Mouse (Mus musculus) embryonic fibroblast, embryonic 13.5 days (primary cell): ENCODE measurements at regions not wholly inside any gene's neighbourhood (a gene's known extent, or its start where the extent isn't known, plus 50 kb on each side); places are given as distances from the start of the nearest gene placed in this dataset.
A peak's percentile ranks its signal among the peaks of the same experiment; 100 is the strongest.

Source experiments
- H3K27ac ChIP-seq: 2 replicates; pipeline ENCODE4 v1.5.1; 2012; ENCODE audit warnings: low read length, control low read depth, inconsistent platforms; ENCODE audit not compliant: insufficient read depth
- H3K4me1 ChIP-seq: 2 replicates; pipeline ENCODE4 v1.6.1; 2011; ENCODE audit warnings: low read length; ENCODE audit not compliant: control insufficient read depth, insufficient read depth
- H3K4me3 ChIP-seq: 2 replicates; pipeline ENCODE4 v1.5.1; 2011; ENCODE audit warnings: mild to moderate bottlenecking, control low read depth, low read length; ENCODE audit not compliant: insufficient read depth
- CTCF ChIP-seq: IDR thresholded peaks from 2 replicates; pipeline ENCODE4 v1.5.1; 2011; ENCODE audit warnings: mild to moderate bottlenecking, control low read depth, low read length, moderate library complexity, borderline replicate concordance; ENCODE audit not compliant: insufficient read depth
- POLR2A ChIP-seq: IDR thresholded peaks from 2 replicates; pipeline ENCODE4 v1.6.1; 2011; ENCODE audit warnings: low read depth, mild to moderate bottlenecking, control low read depth, low read length, moderate library complexity

GRCm38 (mm10) chr5:91198620-91199019 is 59.2 kb downstream of the Areg start:
- TF ChIP-seq POLR2A: no peak
- peak; percentile 46; the same call in 1 of the 2 replicates for TF ChIP-seq CTCF
- no peak overlapping the region for H3K27ac ChIP-seq

GRCm38 (mm10) chr5:91200448-91200847 is 61.0 kb downstream of the Areg start:
- Histone ChIP-seq H3K4me1 (no peaks in the 10 kb centered on the region), H3K4me3 (no peak overlapping the region), H3K27ac (no peak overlapping the region)
- TF ChIP-seq CTCF (no peak), POLR2A (no peak)

More at GRCm38 (mm10) chr5:91198620-91199019, 59.2 kb downstream of the Areg start:
- Histone ChIP-seq H3K4me3 (no peak overlapping the region), H3K4me1 (peaks cover 5% of the 10 kb centered on the region)

- TF ChIP-seq POLR2A: no peak
- TF ChIP-seq CTCF: no peak
- H3K27ac ChIP-seq: no peak overlapping the region
- peaks cover 4% of the 10 kb centered on the region; the same call in 1 of the 2 replicates for H3K4me1 ChIP-seq
- no peak overlapping the region for H3K4me3 ChIP-seq
Measured at GRCm38 (mm10) chr5:91204225-91205005, 65.0 kb downstream of the Areg start.

- peaks cover 4% of the 10 kb centered on the region; the same call in 1 of the 2 replicates for H3K4me1 ChIP-seq
- no peak overlapping the region for H3K4me3 ChIP-seq
- H3K27ac ChIP-seq: no peak overlapping the region
- TF ChIP-seq CTCF (no peak), POLR2A (no peak)
Measured at GRCm38 (mm10) chr5:91205350-91205880, 66.0 kb downstream of the Areg start.

GRCm38 (mm10) chr5:91206569-91207490 is 67.4 kb downstream of the Areg start:
- no peak for TF ChIP-seq POLR2A
- TF ChIP-seq CTCF: no peak
- no peak overlapping the region for H3K4me3 ChIP-seq
- 0 out of 2 replicates have a peak overlapping the region, but pooled peaks have one; percentile 14 for H3K27ac ChIP-seq
- peaks cover 4% of the 10 kb centered on the region; the same call in 1 of the 2 replicates for H3K4me1 ChIP-seq

- H3K27ac ChIP-seq: no peak overlapping the region
- H3K4me1 ChIP-seq: no peaks in the 10 kb centered on the region
- no peak for TF ChIP-seq CTCF
- TF ChIP-seq POLR2A: no peak
- H3K4me3 ChIP-seq: no peak overlapping the region
Measured at GRCm38 (mm10) chr5:91220174-91220573, 80.8 kb downstream of the Areg start.

- peaks cover 2% of the 10 kb centered on the region; the same call in 1 of the 2 replicates for H3K4me1 ChIP-seq
- peak overlapping the region; percentile 54; the same call in 1 of the 2 replicates for H3K27ac ChIP-seq
- no peak for TF ChIP-seq CTCF
- no peak for TF ChIP-seq POLR2A
- no peak overlapping the region for H3K4me3 ChIP-seq
Measured at GRCm38 (mm10) chr5:91241656-91242055, 102.3 kb downstream of the Areg start.

- H3K4me1 ChIP-seq: no peaks in the 10 kb centered on the region
- H3K27ac ChIP-seq: no peak overlapping the region
- TF ChIP-seq POLR2A (no peak), CTCF (no peak)
- H3K4me3 ChIP-seq: no peak overlapping the region
Measured at GRCm38 (mm10) chr5:91247444-91247843, 108.0 kb downstream of the Areg start.

GRCm38 (mm10) chr5:91261895-91262294 is 122.5 kb downstream of the Areg start:
- Histone ChIP-seq H3K27ac (no peak overlapping the region), H3K4me1 (no peaks in the 10 kb centered on the region), H3K4me3 (no peak overlapping the region)
- TF ChIP-seq POLR2A (no peak), CTCF (no peak)

- no peak overlapping the region for H3K4me3 ChIP-seq
- H3K27ac ChIP-seq: no peak overlapping the region
- H3K4me1 ChIP-seq: no peaks in the 10 kb centered on the region
- TF ChIP-seq POLR2A (no peak), CTCF (no peak)
Measured at GRCm38 (mm10) chr5:91262526-91262925, 123.1 kb downstream of the Areg start.
